Mouse (Mus musculus) 416B (cell line): ENCODE results near the gene Fam189a1.

ENCODE experiments used
- DNase-seq: peaks from one replicate; pipeline ENCODE4 v3.0.0; 2011; ENCODE audit warnings: low read depth

Gene Fam189a1

GRCm38 (mm10) chr7:64881387-64881786 is 275.0 kb downstream of the Fam189a1 start:
- DNase-seq, result peak; percentile 47

GRCm38 (mm10) chr7:64880415-64880814 is 276.0 kb downstream of the Fam189a1 start:
- DNase-seq, result peak; percentile 9

- no peak for DNase-seq
Measured at GRCm38 (mm10) chr7:64874941-64875340, 281.4 kb downstream of the Fam189a1 start.

- DNase-seq, result no peak
Measured at GRCm38 (mm10) chr7:64873266-64873665, 283.1 kb downstream of the Fam189a1 start.

GRCm38 (mm10) chr7:64872743-64873241 is 283.6 kb downstream of the Fam189a1 start, which contains the start of gene Nsmce3:
Nsmce3 (minus strand) TSS chr7:64872997.
- DNase-seq, result peak; percentile 88

GRCm38 (mm10) chr7:64871987-64872742 is 284.2 kb downstream of the Fam189a1 start:
- DNase-seq, result peak; percentile 5

- DNase-seq, result no peak
Measured at GRCm38 (mm10) chr7:64869549-64870065, 286.8 kb downstream of the Fam189a1 start.

- no peak for DNase-seq
Measured at GRCm38 (mm10) chr7:64863538-64863937, 292.8 kb downstream of the Fam189a1 start.

GRCm38 (mm10) chr7:64862978-64863377 is 293.4 kb downstream of the Fam189a1 start:
- no peak for DNase-seq

- DNase-seq, result no peak
Measured at GRCm38 (mm10) chr7:64856526-64857082, 299.8 kb downstream of the Fam189a1 start.

GRCm38 (mm10) chr7:64855976-64856375 is 300.4 kb downstream of the Fam189a1 start:
- no peak for DNase-seq

- no peak for DNase-seq
Measured at GRCm38 (mm10) chr7:64855389-64855927, 300.9 kb downstream of the Fam189a1 start.

- DNase-seq, result peak; percentile 15
Measured at GRCm38 (mm10) chr7:64850791-64851190, 305.6 kb downstream of the Fam189a1 start.

GRCm38 (mm10) chr7:64847366-64847899 is 308.9 kb downstream of the Fam189a1 start:
- DNase-seq, result no peak

- DNase-seq, result no peak
Measured at GRCm38 (mm10) chr7:64846061-64846460, 310.3 kb downstream of the Fam189a1 start.

- no peak for DNase-seq
Measured at GRCm38 (mm10) chr7:64840946-64841659, 315.3 kb downstream of the Fam189a1 start.

GRCm38 (mm10) chr7:64840576-64840895 is 315.8 kb downstream of the Fam189a1 start:
- DNase-seq, result no peak

GRCm38 (mm10) chr7:64839801-64840575 is 316.4 kb downstream of the Fam189a1 start:
- DNase-seq, result no peak

GRCm38 (mm10) chr7:64839281-64839680 is 317.1 kb downstream of the Fam189a1 start:
- DNase-seq, result no peak

GRCm38 (mm10) chr7:64830214-64830995 is 326.0 kb downstream of the Fam189a1 start:
- no peak for DNase-seq
